Mouse (Mus musculus): ENCODE measurements around the gene Zbed5.

The Zbed5 gene

DNA sequence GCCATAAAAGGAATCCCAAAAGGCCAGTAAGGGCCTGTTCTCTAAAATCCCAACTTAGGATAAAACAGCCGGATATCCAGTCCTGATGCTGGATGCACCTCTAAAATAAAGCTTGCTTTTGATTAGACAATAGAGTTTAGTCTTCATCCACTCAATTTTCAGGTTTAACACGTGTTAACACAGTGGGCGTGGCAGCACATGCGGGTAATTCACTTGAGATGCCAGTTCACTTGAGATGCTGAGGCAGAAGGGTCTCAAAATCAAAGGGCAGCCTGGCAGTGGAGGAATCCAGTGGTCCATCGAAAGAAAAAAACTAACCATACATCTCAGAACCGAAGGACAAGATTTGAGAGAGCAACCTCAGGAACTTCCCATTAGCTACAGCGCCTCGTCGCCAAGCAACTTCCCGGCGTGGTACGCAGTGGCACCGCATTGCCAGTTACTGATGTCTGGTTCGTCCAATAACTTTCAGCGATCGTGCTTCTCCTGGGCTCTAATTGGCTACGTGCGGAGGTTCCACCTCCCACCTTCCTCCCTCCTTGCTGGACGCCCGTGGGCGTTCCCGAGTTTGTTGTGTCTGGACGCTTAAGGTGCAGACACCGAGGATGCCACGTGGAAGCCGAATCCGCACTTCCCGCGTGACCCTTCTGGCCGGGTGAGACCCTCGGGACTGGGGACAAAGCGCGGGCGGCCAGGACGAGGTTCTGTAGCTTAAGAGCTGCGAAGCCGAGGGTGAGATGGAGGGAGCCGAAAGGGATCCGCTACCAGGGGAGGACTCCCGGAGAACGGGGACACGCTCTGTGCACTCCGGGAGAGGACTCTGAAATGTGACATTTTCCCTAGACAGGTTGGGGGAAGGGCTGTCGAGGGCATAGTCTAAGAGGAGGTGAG, at the start of gene Zbed5:
Zbed5 (plus strand) TSS at position 526 of the 891 bp plus-strand sequence.
- no peaks in the 10 kb centered on the region for H3K36me3 ChIP-seq (ENCODE audit: control insufficient read depth, insufficient read depth, low read length, poor library complexity, severe bottlenecking)
- no peaks in the 10 kb centered on the region for H3K27me3 ChIP-seq (ENCODE audit: control insufficient read depth, insufficient read depth, low read length, poor library complexity, severe bottlenecking)
- DNase-seq (ENCODE audit: low read depth, low spot score): peak; percentile 93

DNA sequence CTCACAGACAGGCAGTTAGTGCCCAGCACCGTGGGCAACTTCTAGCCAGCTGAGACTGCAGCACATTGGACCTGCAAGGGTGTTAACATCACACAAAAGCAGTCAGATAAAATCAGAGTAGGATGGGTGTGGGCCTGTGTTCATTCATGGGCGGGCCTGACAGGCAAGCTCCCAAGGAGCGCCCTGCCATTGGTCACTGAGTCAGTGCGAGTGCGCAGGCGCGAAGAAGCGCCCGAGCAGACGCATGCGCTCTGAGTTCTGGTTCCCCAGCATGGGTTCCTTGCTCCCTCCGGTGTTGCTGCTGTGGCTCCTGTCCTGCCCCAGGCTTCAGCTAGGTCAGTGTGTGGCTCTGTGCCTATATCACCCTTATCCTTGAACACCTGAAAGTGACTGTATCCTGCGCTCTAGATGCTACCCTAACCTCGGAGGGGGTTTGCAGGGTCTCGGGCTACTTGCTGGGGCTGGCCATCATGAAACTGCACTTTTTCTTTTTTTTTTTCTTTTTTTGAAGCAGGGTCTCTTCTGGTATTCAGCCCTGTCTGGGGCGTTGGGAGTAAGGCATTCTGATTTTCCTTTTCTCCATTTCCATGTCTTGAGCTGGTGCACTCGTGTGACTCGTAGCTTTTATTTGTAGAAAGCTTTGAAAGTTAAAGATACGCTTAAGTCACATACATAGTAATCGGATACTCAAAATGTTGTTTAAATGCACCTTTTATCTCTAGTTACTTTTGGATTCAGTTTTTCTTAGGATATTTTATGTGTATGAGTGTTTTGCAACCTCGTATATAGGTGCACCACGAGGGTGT, 48.6 kb upstream of the Zbed5 start, which contains the start of gene Sumf2:
Sumf2 (plus strand) TSS at position 235 of the 806 bp plus-strand sequence.
- H3K27me3 ChIP-seq (ENCODE audit: control insufficient read depth, insufficient read depth, low read length, poor library complexity, severe bottlenecking): no peaks in the 10 kb centered on the region
- DNase-seq (ENCODE audit: low read depth, low spot score): peak; percentile 97
- peaks cover 8% of the 10 kb centered on the region for H3K36me3 ChIP-seq (ENCODE audit: control insufficient read depth, insufficient read depth, low read length, poor library complexity, severe bottlenecking)

DNA sequence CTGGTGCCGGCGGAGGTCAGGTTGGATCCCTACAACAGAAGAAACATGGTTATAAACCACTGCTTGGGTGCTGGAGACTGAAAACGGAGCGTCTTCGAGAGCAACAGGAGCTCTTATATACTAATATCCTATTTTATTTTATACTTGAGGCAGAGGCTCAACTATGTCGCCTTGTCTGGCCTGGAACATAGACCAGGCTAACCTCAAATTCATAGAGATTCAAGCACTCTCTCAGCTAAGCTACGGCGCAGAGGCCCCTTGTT, 48.0 kb upstream of the Zbed5 start:
- peaks cover 8% of the 10 kb centered on the region for H3K36me3 ChIP-seq (ENCODE audit: control insufficient read depth, insufficient read depth, low read length, poor library complexity, severe bottlenecking)
- DNase-seq (ENCODE audit: low read depth, low spot score): no peak
- no peaks in the 10 kb centered on the region for H3K27me3 ChIP-seq (ENCODE audit: control insufficient read depth, insufficient read depth, low read length, poor library complexity, severe bottlenecking)

DNA sequence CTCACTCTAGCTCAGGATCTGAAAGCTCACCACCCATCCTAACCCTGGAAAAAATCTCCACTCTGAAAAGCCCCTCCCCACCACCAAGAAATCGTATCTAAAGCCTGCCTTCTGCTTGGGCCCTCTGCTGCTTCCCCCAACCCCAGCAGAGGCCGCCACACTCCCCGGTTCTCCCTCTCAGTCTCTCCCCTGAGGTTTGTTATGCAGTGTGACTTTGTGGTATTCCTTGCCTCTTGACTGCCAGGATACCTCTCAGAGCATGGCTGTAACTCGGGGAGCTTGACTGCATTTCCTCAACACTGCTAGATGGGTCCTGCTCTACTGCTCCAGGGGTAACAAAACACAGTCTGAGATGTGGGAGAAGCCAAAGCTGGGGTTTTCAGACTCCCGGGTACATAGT, 40.4 kb upstream of the Zbed5 start:
- peaks cover 5% of the 10 kb centered on the region for H3K36me3 ChIP-seq (ENCODE audit: control insufficient read depth, insufficient read depth, low read length, poor library complexity, severe bottlenecking)
- no peak for DNase-seq (ENCODE audit: low read depth, low spot score)
- H3K27me3 ChIP-seq (ENCODE audit: control insufficient read depth, insufficient read depth, low read length, poor library complexity, severe bottlenecking): no peaks in the 10 kb centered on the region

DNA sequence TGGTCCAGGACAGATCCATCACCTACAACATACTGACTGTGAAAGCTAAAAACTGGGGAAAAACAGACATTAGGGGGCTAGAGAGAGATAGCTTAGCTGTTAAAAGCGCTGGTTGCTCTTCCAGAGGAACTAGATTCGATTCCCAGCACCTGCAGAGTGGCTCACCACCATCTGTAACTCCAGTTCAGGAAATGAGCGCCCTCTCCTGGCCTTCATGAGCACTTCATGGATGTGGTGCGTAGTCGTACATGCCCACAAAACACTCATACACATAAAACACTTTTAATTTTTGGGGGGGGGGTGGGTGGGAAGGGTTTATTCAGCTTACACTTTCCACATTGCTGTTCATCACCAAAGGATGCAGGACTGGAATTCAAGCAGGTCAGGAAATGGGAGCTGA, 39.1 kb upstream of the Zbed5 start:
- H3K36me3 ChIP-seq (ENCODE audit: control insufficient read depth, insufficient read depth, low read length, poor library complexity, severe bottlenecking): peaks cover 6% of the 10 kb centered on the region
- no peak for DNase-seq (ENCODE audit: low read depth, low spot score)

DNA sequence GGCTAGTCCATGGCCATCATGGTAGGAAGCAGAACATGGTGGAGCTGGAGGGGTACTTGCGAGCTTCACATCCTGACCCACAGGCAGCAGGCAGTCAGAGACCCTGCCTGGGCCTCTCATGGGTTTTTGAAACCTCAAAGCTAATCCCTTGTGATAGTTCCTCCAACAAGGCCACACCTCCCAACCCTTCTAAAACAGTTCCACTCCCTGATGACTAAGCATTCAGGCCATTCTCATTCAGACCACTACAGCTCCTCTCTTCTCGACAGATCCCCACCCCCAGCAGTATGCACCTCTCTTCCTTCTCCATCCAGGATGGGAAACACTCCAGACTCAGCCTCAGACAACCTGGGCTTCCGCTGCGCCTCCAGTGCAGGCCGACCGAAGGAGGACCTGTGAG, 33.2 kb upstream of the Zbed5 start:
- no peak for DNase-seq (ENCODE audit: low read depth, low spot score)
- Histone ChIP-seq H3K27me3 (ENCODE audit: control insufficient read depth, insufficient read depth, low read length, poor library complexity, severe bottlenecking) (no peaks in the 10 kb centered on the region), H3K36me3 (ENCODE audit: control insufficient read depth, insufficient read depth, low read length, poor library complexity, severe bottlenecking) (peaks cover 3% of the 10 kb centered on the region; the same call in 1 of the 2 replicates)

More for the DNA sequence above, 39.1 kb upstream of the Zbed5 start:
- no peaks in the 10 kb centered on the region for H3K27me3 ChIP-seq (ENCODE audit: control insufficient read depth, insufficient read depth, low read length, poor library complexity, severe bottlenecking)

DNA sequence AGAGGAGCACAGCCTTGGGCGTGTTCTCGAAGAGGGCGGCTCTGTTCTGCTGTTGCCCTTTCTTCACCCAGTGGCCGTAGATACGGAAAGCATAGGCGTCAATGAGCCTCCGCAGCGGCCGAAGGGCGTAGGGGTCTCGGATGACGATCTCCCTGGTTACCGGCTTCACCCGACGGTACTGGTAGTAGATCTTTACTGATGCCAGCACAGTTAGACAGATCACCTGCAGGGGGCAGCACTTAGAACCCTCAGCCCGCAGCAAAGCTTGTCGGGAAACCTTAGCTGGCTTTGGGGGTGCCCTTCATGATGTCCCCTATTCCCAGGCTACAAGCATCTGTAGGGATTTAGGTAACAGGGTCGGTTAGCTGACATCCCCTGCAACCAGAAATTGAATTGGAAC, 31.1 kb upstream of the Zbed5 start:
- DNase-seq (ENCODE audit: low read depth, low spot score): peak; percentile 46
- Histone ChIP-seq H3K27me3 (ENCODE audit: control insufficient read depth, insufficient read depth, low read length, poor library complexity, severe bottlenecking) (no peaks in the 10 kb centered on the region), H3K36me3 (ENCODE audit: control insufficient read depth, insufficient read depth, low read length, poor library complexity, severe bottlenecking) (peaks cover 3% of the 10 kb centered on the region; the same call in 1 of the 2 replicates)

DNA sequence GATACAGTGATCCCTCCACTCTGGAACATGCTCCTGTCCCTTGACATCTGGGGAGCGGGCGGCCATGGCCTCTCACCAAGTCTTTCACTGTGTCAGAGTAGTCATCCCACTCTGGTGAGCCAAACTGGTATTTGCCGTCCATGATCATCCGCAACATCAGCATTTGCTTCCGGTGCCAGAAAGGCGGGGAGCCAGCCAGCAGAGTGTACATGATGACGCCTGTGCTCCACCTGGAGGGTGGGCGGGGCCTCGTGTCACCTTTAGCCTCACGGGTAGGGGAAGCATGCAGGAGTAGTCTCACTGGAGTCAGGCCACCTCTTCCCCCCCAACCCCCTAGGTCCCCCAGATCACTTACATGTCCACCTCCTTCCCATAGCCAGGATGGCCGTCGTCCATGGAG, 29.7 kb upstream of the Zbed5 start:
- no peak for DNase-seq (ENCODE audit: low read depth, low spot score)
- no peaks in the 10 kb centered on the region for H3K27me3 ChIP-seq (ENCODE audit: control insufficient read depth, insufficient read depth, low read length, poor library complexity, severe bottlenecking)
- H3K36me3 ChIP-seq (ENCODE audit: control insufficient read depth, insufficient read depth, low read length, poor library complexity, severe bottlenecking): no peaks in the 10 kb centered on the region

DNA sequence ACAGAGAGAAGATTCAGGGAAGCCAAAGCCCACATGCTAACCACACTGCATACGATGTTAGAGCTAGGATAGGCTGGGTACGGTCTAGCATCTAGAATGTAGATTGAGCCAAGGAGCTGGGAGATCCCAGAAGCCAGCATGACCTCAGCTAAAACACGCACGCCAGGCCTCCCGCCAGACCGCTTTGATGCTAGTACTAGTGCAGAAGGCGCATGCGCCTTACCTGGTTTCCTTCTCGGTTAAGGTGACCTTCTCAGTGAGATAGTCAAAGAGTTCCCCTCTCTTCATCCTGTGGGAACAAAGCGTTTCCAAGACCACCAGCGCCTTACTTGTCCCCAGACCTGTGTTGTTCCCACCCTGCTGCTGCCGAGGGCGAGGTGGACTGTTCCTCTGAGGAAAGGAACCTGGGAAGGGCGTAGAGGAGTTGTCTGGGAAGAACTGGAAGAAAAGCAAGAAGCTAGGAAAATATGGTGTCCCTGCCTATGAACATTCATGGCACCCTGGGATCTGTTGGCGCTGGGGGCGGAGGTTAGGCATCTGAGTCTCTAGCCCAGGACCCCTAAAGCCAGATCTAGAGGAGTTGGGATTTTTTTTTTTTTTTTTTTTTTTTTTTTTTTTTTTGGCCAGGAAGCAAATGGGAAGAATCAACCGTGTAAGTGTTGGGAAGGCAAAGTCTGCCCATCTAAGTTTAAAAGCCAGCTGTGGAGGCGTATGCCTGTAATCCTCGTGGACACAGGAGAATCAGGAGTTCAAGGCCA, 26.1 kb upstream of the Zbed5 start:
- DNase-seq (ENCODE audit: low read depth, low spot score): no peak
- Histone ChIP-seq H3K36me3 (ENCODE audit: control insufficient read depth, insufficient read depth, low read length, poor library complexity, severe bottlenecking) (no peaks in the 10 kb centered on the region), H3K27me3 (ENCODE audit: control insufficient read depth, insufficient read depth, low read length, poor library complexity, severe bottlenecking) (no peaks in the 10 kb centered on the region)

DNA sequence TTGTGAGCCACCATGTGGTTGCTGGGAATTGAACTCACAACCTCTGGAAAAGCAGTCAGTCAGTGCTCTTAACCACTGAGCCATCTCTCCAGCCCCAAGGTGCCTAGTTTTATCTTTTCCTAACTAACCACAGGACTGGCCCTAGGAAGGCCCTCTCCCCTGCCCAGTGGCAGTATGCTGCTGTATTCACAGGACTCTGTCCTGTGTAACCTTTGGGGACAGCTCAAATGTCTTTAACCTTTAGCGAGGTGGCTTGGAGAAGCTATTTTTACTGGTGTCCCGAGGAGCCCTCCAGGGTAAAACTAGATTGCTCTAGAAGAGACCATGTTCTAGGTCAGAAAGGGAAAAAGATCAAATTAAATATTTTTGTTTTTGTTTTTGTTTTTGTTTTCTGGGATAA, 24.3 kb upstream of the Zbed5 start:
- Histone ChIP-seq H3K36me3 (ENCODE audit: control insufficient read depth, insufficient read depth, low read length, poor library complexity, severe bottlenecking) (no peaks in the 10 kb centered on the region), H3K27me3 (ENCODE audit: control insufficient read depth, insufficient read depth, low read length, poor library complexity, severe bottlenecking) (no peaks in the 10 kb centered on the region)
- DNase-seq (ENCODE audit: low read depth, low spot score): no peak

DNA sequence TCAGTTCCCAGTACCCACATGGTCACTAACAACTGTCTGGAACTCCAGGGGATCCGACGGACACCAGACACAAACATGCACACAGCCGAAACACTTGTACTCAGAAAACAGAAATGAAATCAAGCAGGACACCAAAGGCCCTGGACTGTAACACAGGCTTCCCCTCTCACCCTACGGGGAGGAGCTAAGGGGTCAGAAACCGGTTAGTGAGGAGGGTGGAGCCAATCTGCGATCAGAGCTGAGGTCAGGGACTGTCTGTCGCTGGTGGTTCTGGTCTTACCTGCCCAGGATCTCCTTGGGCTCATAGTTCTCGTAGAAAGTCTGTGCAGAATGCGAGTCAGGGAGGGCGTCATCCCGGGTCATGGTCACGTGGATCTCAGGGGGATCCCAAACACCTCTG, 21.6 kb upstream of the Zbed5 start:
- DNase-seq (ENCODE audit: low read depth, low spot score): no peak
- no peaks in the 10 kb centered on the region for H3K36me3 ChIP-seq (ENCODE audit: control insufficient read depth, insufficient read depth, low read length, poor library complexity, severe bottlenecking)
- no peaks in the 10 kb centered on the region for H3K27me3 ChIP-seq (ENCODE audit: control insufficient read depth, insufficient read depth, low read length, poor library complexity, severe bottlenecking)

DNA sequence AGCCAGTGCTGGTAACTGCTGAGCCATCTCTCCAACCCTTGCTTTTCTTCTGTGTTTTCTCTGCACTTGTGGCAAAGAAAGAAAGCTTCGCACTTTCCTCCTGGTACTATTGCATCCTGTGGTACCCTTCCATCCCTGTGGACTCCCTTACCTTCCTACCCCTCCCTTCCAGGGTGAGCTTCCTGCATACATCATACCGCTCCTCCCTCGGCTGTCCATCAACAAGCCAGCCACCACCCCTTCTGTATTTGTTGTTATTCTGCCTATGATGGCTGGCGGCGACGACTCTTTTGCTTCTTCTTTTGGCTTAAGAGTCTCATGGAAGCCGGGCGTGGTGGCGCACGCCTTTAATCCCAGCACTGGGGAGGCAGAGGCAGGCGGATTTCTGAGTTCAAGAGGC, 20.4 kb upstream of the Zbed5 start:
- DNase-seq (ENCODE audit: low read depth, low spot score): no peak
- H3K36me3 ChIP-seq (ENCODE audit: control insufficient read depth, insufficient read depth, low read length, poor library complexity, severe bottlenecking): no peaks in the 10 kb centered on the region

DNA sequence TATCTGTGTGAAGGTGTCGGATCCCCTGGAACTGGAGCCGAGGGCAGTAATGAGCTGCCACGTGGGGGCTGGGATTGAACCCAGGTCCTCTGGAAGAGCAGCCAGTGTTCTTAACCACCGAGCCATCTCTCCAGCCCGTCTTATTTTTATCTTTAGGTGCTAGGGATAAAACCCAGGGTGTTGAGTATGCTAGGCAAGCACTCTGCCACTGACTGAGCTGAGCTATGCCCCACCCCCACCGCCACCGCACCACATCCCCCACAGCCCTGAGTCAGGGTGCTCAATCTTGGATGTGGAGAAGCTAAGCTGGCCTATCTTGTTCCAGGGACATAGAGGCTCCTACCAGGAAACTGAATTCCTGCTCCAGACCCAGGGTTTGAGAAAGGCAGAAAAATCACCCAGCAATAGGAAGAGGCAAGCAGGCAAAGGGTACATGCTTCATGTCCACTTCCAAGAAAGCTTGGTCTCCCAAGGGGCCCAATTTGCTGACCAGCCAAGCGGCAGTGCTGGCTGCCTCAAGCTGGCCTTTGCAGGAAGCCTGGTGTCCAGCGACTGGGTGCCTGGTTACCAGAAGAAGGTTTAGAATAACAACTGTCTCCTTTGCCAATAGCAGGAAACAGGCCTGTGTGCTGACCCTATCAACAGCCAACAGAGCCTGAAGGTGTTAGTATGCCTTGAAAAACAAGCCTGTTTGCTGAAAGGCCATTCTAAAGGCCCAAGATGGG, 17.6 kb upstream of the Zbed5 start:
- peaks cover 11% of the 10 kb centered on the region for H3K36me3 ChIP-seq (ENCODE audit: control insufficient read depth, insufficient read depth, low read length, poor library complexity, severe bottlenecking)
- no peak for DNase-seq (ENCODE audit: low read depth, low spot score)
- no peaks in the 10 kb centered on the region for H3K27me3 ChIP-seq (ENCODE audit: control insufficient read depth, insufficient read depth, low read length, poor library complexity, severe bottlenecking)

More for the DNA sequence above, 20.4 kb upstream of the Zbed5 start:
- H3K27me3 ChIP-seq (ENCODE audit: control insufficient read depth, insufficient read depth, low read length, poor library complexity, severe bottlenecking): no peaks in the 10 kb centered on the region

DNA sequence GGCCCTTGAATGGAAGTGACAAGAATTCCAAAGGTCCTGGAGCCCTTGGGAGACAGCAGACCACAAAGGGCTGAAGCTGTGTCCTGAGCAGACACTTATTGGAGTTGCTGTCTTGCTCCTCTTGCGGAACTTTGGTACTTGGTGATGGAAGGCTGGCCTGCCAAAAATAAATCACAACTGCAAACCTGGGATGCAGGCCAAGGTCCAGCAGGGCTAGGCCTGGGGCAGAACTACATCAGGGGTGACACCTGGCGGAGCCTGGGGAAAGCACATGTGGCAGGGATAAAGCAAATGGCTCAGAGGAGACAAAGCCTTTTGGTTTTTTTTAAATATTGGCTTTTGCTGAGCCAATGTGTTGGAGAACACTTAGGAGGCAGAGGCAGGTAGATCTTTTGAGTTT, 16.6 kb upstream of the Zbed5 start:
- Histone ChIP-seq H3K36me3 (ENCODE audit: control insufficient read depth, insufficient read depth, low read length, poor library complexity, severe bottlenecking) (peaks cover 14% of the 10 kb centered on the region), H3K27me3 (ENCODE audit: control insufficient read depth, insufficient read depth, low read length, poor library complexity, severe bottlenecking) (no peaks in the 10 kb centered on the region)
- DNase-seq (ENCODE audit: low read depth, low spot score): no peak
